Mouse (Mus musculus): ENCODE measurements around the gene Olfr324.

- TF ChIP-seq CTCF (IDR thresholded peaks at IDR 0.05; ENCODE audit: low read depth) (no peak), EP300 (IDR thresholded peaks at IDR 0.05; ENCODE audit: low read depth) (no peak)
Observed at GRCm38 (mm10) chr11:58641057-58641456, 46.1 kb downstream of the Olfr324 start.
